Mouse (Mus musculus) embryo, embryonic 10 days (tissue): ENCODE results near the gene BC048562.

Source experiments
- DNase-seq: peaks from one replicate; pipeline ENCODE4 v3.0.0-alpha.2; 2015; ENCODE audit warnings: low spot score

BC048562 gene

GRCm38 (mm10) chr9:108479721-108480351 is 43.6 kb downstream of the BC048562 start, which contains the start of gene Lamb2:
Gene Lamb2 (plus strand): TSS chr9:108479736.
- peak; percentile 93 for DNase-seq

DNA sequence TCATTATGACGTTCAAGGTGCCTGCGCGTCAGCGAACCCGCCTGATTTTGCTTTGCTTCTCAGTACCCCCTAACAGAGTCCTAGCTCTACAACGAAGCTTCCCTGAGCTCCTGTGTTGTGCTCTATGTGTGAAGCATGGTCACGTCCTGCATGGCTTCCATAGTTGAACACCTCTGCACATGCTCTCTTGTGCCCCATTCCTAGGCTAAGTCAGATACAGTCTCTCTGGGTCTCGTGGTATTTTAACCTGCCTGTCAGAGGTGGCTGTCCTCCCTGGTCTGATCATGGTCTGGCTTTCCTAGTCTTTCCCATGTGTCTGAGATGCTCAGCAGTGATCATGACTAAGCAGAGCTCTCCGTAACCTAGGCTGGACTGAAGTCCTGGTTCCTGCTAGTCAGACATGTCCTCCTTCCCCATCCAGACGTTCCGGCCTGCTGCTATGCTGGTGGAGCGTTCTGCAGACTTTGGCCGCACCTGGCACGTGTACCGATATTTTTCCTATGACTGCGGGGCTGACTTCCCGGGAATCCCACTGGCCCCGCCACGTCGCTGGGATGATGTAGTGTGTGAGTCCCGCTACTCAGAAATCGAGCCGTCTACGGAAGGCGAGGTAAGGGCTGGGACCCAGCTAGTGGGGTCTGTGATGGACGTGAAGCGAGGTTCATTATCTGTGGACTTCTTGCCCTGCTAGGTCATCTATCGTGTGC is 44.7 kb downstream of the BC048562 start:
- no peak for DNase-seq

DNA sequence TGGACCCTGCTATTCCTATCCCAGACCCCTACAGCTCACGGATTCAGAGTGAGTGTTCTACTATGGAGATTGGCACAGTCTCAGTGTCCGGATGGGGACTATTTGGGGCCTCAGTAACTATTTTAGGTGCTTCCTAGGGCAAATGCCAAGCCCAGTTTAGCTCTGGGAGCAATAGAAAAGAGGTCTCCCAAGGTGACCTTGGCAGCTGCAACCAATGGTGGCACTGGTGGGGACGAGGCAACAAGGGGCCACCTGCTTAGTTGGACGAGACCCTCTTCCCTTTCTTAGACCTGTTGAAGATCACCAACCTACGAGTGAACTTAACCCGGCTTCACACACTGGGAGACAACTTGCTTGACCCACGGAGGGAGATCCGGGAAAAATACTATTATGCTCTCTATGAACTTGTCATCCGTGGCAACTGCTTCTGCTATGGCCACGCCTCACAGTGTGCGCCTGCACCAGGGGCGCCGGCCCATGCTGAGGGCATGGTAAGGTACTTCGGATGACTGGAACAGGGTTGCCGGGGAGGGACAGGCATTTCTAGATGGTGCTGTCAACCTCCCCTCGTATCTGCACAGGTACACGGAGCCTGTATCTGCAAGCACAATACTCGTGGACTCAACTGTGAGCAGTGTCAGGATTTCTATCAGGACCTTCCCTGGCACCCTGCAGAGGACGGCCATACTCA is 45.4 kb downstream of the BC048562 start:
- no peak for DNase-seq

- DNase-seq = no peak
These were observed 46.9 kb downstream of the BC048562 start for GRCm38 (mm10) chr9:108483051-108483790.

- DNase-seq = no peak
These were observed 47.7 kb downstream of the BC048562 start for GRCm38 (mm10) chr9:108484021-108484420.

DNA sequence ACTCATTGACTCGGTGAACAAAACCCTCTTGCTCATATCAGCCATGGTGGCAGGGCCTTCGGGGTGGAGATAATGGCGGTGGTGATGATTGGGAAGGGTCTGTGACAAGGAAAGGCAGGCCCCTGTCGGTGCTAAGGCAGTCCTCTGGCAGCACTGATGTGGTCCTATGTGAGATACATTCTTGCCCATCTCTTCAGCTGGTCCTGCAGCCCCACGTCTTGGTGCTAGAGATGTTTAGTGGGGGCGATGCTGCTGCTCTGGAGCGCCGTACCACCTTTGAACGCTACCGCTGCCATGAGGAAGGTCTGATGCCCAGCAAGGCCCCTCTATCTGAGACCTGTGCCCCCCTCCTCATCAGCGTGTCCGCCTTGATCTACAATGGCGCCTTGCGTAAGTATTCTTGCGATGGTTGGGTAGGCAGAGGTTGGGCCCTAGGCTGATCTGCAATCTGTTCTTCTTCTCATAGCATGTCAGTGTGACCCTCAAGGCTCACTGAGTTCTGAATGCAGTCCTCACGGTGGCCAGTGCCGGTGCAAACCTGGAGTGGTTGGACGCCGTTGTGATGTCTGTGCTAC is 49.1 kb downstream of the BC048562 start:
- no peak for DNase-seq

DNA sequence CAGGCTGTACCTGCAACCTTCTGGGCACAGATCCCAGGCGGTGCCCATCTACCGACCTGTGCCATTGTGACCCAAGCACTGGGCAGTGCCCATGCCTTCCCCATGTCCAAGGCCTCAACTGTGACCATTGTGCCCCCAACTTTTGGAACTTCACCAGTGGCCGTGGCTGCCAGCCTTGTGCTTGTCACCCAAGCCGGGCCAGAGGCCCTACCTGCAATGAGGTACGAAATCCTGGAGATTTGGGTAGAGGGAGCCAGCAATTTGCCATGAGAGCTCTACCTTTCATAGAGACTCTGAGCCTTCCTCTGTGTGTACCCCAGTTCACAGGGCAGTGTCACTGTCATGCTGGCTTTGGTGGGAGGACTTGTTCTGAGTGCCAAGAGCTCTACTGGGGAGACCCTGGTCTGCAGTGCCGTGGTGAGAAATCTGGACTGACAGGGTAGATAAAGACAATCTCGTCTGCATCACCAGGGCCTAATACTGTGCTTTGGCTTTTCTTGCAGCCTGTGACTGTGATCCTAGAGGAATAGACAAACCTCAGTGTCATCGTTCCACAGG is 50.8 kb downstream of the BC048562 start:
- no peak for DNase-seq

GRCm38 (mm10) chr9:108488403-108488802 is 52.1 kb downstream of the BC048562 start:
- DNase-seq = no peak

DNA sequence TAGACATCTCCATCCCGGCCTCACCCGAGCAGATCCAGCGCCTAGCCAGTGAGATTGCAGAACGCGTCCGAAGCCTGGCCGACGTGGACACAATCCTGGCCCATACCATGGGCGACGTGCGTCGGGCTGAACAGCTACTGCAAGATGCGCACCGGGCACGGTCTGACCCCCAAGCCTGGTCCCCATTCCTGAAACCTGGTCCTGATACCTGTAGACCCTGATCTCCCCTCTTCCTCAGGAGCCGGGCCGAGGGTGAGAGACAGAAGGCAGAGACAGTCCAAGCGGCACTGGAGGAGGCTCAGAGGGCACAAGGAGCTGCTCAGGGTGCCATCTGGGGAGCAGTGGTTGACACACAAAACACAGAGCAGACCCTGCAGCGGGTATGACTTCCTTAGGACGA is 52.9 kb downstream of the BC048562 start:
- DNase-seq = no peak

DNA sequence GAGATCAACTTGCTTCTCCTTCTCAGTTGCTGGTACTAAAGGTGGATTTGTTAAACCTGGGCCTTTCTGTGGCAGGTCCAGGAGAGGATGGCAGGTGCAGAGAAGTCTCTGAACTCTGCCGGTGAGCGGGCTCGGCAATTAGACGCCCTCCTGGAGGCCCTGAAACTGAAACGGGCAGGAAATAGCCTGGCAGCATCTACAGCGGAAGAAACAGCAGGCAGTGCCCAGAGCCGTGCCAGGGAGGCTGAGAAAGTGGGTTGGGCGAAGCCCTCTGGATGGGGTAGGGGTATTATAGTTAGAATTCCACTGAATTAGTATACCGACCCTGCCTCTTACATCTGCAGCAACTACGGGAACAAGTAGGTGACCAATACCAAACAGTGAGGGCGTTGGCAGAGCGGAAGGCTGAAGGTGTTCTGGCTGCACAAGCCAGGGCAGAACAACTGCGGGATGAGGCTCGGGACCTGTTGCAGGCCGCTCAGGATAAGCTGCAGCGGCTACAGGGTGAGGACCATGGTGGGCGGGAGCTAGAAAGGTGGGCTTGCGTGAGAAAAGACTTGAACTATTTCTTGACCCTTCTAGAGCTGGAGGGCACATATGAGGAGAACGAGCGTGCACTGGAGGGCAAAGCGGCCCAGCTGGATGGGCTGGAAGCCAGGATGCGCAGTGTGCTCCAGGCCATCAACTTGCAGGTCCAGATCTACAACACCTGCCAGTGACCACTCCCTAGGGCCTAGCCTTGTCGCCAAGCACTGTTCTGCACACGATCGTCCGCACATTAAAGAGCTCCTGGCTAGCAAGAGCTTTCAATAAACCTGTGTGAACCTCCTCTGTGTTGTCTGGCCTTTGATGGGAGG is 53.6 kb downstream of the BC048562 start:
- DNase-seq = no peak

DNA sequence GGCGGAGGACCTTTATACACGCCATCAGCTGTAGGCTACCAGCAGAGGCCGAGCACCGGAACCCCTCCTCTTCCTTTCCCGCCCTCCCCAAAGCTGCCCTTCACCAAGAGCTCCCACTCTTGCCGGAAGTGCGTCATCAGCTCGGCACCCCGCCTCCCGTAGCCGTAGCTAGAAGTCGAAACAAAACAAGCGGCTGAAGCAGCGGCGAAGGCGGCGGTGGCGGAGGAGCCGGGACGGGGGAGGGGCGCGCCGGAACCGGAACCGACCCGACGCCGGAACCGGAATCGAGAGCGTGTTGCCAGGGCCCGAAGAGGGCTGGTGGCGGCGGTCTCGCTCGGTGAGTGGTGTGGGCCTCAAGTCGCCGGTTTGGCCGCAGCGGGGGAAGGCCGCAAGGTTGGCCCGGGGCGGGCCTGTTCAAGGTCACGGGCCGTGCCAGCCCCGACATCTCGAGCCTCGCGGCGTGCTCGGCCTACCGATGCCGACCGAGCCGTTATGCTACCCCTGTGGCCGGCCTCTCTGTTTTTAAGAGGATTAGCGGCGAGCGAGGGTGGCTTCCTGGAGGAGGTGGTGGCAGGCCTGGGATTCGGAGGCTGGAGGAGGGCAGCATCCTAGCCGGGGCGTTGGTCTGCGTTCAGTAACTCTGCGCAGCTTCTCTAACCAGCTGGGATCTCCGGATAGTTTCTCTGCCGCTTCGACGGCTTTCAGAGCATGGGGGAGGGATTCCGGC is 54.4 kb downstream of the BC048562 start, which contains the start of gene Usp19:
Gene Usp19 (plus strand): TSS at position 44 of the 727 bp plus-strand sequence.
- DNase-seq = peak; percentile 99

DNA sequence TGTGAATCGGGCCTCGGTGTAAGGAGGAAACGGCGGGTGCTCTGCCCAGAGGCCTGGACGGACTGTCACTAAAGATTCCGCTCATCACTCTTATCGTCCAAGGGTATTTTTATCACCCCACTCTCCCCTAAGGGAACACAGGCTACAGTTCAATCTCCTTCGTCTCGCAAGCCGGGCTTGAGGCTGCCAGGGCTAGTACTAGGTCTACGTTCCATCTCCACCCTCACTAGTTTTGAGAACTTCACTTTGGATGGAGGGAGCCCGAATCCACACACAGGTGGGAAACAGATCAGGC is 55.0 kb downstream of the BC048562 start:
- DNase-seq = no peak

DNA sequence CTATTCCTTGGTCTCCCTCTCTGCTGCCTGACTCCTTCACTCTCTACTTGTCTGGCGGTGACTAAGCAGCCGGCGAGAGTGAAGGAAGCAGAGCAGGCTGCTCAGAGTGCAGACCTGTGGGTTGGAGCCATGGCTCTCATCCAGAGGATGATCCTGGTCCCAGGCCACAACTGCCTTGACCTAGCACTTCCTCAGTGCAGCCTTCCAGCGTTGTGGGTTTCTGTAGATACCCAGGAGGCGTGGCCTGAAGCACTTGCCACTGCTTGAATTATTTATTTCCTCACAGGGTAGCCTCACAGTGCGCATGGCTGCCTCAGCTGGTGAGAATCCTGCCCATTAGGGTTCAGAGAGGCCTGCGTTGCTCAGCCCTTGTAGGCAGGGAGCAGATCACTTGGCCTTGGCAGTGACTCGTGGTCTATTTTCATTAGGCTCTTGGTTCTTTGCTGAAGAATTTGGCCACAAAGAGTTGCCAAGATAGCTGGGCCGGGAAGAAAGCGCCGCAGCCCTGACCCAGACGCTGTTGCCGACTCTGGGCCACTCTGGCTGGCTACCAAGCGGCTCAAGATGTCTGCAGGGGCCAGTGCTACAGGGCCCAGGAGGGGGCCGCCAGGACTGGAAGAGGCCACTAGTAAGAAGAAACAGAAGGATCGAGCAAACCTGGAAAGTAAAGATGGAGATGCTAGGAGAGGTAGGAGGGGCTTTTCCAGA is 55.9 kb downstream of the BC048562 start:
- no peak for DNase-seq

DNA sequence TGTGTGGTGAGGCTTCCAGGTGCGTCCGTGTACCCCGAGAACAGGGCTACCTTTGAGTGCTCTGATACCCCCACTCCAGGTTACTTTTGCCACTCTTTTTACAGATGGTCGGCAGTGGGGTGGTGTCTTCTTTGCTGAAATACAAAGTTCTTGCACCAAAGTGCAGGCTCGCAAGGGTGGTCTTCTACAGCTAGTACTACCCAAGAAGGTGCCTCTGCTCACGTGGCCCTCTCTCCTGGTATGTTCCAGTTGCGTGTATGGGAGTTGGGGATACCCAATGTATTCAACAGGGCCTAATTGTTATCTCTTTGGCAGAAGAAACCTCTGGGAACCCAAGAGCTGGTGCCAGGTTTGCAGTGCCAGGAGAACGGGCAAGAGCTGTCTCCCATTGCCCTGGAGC is 57.0 kb downstream of the BC048562 start:
- DNase-seq = no peak

DNA sequence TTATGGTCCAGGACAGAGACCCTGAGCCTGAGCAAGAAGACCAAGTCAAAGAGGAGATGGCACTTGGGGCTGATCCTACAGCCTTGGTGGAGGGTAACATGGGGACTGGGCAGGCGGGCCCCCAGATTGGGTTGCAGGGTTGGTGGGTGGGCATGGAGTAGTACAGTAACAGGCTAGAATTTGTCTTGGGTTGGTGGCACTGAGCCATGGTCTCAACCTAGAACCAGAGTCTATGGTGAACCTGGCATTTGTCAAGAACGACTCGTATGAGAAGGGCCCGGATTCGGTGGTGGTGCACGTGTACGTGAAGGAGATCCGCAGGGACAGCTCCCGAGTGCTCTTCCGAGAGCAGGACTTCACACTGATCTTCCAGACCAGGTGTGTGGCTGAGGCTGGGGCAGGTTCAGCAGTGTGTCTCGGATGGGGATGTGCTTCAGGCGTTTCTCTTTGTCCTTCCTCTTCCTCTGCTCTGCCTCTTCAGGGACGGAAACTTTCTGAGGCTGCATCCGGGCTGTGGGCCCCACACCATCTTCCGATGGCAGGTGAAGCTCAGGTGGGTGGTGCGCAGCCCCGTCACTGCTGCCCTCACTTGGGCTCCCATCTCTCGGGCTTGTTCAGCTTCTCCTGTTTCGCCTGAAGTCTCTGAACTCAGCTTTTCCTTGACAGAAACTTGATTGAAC is 58.0 kb downstream of the BC048562 start:
- no peak for DNase-seq

GRCm38 (mm10) chr9:108494905-108495304 is 58.6 kb downstream of the BC048562 start:
- DNase-seq = no peak
